Mouse (Mus musculus) heart, adult 8-10 months (tissue): Measurements from ENCODE around the gene Hist1h2be. TPM values are rescaled to one million over a fixed set of nuclear protein-coding genes. Genes with fewer than 3 reads are reported as not detected.

Experiments used
- DNase-seq: peaks from one replicate; pipeline ENCODE4 v3.0.0; 2022; ENCODE audit warnings: low spot score
- total RNA-seq, 4 experiments: library from RNA; stranded (reverse); gene quantifications; 2 replicates each; pipeline ENCODE4 v1.2.4; 2022

Hist1h2be gene
- 10 to 100 TPM; 11.6 to 13.8 (median 12.6) TPM for total RNA-seq

DNA sequence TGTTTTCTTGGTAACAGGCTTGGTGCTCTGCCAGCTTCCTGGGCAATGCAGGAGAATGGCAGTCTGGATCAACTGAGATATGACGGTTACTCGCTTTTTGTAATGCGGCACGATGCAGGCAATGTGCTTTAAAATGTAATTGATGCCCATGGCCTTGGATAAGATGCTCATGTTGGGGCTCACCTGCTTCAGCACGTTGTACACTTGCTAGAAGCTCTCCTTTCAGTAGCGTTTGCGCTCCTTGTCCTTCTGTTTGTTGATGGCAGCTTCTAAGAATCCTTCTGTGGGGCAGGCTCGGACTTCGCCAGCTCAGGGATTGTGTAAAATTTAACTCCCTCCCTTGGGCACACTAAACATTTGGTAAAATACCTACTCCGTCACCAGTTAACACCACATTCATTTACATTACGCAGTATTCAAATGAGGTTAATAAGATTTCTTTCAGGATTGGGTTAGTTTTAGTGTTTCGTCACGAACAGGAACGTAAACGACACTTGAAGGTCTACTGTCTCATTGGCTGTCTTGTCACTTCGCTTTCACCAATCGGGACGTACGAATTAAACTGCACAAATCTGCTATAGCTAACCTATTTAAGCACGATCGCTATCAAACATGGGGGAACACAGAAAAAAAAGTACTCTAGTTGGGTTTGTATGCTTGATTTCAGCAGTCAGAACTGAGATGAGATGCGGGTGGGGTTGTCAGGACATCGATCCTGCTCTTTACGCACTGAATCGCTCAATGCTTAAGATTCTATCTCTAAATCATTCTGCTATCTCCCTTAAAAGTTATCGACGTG is at the start of gene Hist1h2be:
Gene Hist1h2be (minus strand): TSS at position 392 of the 799 bp plus-strand sequence.
- peak; percentile 87 for DNase-seq

DNA sequence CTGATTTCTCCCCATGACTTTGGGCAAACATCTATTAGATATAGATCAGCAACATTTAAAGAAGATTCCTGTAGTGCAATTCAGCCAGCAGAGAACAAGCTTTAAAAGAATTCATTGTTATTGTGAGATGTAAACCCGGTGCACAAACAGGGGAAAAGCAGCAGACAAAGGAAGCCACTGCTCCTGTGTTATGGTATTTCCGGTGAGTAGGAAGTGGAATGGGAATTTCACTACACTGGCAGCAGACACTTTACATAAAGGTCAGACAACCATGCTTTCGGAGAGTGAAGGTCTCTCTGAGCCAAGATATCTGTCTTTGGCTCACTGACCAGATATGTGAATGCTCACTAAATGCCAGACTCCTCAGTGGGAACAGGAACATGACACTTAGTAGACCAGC is 41.6 kb upstream of the Hist1h2be start:
- no peak for DNase-seq

DNA sequence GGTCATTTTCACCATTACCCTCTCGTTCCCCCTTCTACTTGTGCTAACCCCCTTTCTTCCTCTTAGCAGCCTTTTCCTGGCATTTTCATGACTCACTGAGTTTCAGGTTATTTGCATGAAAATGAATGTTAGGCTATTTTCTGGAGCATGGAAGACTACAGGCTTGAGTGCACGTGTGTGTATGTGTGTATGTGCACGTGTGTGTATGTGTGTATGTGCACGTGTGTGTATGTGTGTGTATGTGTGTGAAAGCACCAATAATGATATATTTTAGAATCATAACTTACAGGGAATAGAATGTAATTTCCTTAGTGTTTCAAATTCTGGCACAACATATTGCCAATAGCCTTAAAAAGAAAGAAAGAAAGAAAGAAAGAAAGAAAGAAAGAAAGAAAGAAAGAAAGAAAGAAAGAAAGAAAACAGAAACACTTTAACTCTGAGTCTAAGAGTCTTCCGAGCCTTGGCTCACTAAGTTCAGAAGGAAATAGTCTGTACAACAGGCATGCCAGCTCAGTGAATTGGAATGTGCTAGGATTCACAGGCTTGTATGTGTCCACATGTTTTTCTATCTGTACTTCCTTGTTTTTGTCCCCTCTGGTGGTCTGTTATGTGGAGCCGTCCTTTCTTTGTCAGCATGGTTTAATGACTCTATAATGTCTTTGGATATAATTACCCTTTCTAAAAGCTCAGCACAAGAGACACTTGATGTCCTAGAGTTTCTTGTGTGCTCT is 38.9 kb upstream of the Hist1h2be start:
- no peak for DNase-seq

DNA sequence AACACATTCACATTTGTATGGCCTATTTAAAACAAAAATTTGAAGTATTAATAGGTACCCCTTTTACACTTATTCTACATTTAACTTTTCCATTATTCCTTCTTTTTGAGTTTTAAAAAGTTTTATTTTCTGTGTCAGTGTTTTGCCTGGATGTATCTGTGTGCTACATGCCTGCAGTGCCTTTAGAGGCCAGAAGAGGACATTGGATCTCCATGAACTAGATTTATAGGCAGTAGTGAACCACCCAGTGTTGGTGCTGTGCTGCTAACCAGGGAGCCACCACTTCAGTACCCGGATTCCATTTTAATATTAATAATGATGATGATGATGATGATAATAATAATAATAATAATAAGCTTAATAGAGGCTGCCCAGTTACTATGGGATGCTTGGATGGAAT is 9.7 kb upstream of the Hist1h2be start:
- no peak for DNase-seq

DNA sequence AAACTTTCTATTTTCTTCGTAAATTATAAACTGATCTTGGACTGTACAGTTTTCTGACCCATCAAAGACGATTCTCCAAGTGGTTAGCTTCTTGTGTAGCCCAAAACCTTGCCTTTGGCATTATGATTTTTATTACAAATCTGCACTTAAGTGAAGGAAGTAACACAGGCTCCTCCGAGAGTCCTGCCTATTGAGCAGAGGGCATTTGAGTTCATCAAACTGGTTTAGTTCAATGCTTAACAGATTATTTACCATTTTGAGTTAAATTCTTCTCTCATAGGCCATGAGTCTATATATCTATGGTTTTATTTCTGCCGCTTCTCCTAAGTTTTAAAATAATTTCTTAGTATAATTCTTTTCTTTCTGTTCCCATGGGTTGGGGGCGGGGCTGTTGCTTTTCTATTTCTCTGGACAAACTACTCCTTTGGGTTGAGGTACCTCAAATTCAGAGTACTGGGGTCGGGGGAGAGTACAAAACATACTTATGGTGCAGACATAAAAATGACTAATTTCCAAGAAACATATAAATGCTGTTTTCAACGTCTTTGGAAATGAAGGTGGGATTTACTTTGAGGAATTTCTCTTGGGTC is 2.0 kb upstream of the Hist1h2be start:
- DNase-seq = peak; percentile 42

DNA sequence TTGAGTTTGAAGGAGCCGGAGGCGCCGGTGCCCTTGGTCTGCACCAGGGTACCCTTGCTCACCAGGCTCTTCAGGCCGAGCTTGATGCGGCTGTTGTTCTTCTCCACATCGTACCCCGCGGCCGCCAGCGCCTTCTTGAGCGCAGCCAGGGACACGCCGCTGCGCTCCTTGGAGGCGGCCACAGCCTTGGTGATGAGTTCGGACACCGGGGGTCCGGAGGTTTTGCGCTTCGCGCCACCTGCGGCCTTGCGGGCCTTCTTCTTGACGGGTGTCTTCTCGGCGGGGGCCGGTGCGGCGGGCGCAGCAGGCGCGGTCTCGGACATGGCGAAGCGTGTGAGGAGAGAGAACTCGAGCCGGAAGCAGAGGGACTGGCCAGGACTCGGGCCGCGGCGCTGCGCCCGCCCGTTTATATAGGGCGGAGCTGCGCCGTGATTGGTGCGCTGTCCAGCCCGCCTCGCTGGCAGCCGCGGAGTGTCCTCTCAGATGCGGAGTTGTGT is 1.3 kb upstream of the Hist1h2be start, which contains the start of gene Hist1h1e:
Gene Hist1h1e (minus strand): TSS at position 384 of the 497 bp plus-strand sequence.
- DNase-seq = peak; percentile 90

DNA sequence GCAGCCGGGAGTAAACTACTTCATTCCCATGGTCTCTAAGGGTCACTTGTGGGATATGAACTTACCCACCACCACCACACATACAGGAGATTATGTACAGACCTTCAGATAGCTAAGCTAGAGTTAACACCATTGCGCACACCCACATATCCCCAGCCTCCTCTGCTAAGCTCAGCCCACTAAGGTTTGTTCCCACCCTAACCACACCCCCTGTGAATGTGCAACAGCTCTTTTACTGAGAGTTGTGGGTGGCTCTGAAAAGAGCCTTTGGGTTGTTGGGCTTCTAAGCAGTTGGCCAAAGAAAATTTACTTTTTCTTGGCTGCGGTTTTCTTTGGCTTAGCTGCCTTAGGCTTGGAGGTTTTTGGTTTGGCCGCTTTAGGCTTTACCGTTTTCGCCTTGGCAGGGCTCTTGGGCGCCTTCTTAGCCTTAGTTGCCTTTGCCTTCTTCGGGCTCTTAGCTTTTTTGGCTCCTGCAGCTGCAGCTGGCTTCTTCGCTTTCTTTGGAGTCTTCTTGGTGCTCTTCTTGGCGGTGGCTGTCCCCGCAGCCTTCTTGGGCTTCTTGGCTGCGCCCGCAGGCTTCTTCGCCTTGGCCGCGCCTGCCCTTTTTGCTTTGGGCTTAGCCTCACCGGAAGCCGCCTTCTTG is 729 bp upstream of the Hist1h2be start:
- peak; percentile 85 for DNase-seq

DNA sequence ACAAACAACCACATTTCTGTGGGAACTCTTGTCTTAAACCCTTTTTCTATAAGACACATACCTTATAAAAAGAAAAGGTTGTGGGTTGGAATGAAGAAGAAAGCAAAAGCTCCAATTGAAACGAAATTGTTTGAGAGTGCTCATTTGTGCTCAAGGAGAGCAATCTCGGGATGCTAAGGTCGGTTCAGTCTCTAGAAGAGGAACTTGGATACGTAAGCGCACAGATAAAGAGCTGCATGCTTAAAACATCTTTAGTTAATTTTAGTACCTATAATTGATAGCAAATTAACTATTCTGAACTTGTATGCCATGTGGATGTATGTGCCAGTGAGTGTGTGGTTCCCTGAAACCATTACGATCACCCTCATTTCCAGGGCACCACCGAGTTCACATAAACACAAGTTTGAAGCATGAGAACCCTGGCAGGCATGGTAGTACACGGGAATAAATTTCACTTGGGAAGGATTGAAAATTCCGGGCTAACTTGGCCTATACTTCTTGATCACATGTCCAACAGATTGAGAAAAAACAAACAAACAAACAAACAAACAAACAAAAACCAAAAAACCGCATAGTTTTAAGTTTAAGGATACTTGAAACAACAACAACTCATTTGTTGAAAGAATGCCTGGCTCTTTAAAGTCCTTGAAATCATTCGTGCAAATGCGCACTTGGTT is 730 bp downstream of the Hist1h2be start:
- no peak for DNase-seq

DNA sequence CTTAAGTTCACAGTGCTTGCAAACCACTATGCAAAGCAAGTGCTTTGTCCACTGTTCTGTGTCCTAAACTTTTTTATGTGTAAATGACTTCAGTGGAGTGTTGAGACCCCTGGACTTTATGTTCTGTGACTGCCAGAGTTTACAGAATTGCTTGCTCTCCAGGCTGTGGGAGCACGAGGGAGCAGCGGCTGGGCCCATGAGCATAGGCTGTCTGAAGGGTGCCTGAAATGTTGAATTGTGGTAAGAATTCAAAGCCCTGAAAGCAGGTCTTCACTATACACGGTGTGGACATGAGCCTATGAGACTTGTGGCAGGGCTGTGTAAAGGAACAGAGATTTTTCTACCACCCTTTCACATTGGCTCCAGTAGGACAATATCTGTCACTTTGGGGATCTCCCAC is 9.3 kb downstream of the Hist1h2be start:
- no peak for DNase-seq

DNA sequence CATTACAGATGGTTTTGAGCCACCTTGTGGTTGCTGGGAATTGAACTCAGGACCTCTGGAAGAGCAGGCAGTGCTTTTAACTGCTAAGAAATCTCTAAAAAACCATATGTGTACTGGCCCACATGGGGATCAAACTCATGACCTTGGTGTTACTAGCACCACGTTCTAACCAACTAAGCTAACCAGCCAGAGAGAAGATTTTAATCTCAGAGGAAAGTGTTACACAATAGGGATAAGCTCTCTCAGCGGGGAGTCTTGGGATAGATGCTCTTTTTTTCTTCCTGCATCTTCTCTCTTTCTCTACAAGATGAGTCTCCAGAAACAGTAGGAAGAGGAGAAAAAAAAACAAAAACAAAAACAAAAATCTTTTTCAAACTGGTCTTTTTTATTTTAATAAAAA is 10.5 kb downstream of the Hist1h2be start:
- no peak for DNase-seq

DNA sequence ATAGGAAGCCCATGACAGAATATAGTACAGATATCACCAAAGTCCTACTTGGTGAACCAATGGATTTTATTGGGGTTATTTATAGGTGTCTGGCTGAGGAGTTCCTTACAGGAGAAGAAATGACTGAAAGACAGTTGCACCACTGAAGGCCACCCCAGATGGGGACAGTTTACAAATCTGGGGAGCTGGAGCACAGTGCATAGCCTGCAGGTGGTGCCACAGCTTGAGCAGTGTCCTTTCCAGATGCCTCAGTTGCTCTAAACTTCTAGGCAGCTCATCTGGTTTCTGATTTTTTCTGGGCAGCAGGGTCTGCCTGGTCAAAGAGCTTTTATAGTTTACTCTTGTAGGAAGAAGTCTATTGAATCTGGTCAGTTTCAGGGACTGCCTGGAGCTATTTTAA is 11.1 kb downstream of the Hist1h2be start:
- DNase-seq = no peak

DNA sequence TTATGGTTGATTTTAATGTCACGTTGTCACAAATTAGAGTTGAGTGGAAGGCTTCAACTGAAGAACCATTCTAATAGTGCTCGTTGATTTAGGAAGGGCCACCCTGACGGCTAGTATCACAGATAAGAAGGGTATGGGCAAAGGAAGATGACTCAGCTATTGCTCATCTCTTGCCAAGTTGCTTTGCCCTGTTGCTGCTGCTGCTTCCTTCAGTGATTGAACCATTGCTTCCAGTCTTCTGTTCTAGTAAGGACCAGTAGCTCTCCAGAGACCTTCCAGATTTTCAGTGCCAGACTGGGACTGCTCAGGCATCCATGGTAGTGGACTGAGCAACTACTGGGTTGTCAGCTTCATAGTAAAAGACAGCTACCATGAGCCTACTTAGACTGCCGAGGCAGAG is 11.7 kb downstream of the Hist1h2be start:
- no peak for DNase-seq

DNA sequence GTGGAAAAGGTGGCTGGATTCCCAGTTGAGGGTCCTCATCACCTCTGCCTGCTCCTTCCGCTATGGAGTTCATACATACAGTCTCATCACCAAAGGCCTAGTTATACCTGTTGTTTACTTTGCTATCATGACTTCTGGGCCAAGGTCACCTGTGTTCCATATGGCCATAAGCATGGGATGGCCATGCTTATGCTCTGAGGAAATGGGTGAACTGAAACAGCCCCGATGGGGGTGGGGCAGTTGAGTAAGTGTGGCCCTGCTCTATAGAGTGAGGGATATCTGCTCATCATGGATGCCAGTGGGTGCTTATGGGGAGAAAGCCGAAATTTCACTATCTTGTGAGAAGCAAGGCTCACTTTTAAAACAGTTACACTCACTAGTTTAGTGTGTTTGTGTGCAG is 15.9 kb downstream of the Hist1h2be start:
- no peak for DNase-seq

DNA sequence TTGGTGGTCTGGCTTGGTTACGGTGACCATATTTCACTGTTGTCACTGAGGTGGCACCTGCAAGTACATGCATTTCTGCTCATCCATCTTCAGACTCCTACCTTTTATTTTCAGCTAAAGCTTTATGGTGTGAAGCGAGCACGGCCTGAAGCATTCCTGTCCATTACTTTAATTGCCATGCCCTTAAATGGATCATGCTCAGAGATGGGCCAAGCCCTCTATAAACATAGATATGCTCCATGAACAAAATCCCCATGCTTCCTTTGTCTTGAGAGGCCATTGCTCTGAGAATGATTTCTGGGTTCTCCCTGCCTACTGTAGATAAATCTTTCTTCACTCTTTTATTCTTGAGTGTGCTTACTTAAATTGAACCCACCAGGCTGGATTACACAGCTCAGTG is 16.5 kb downstream of the Hist1h2be start:
- DNase-seq = no peak

DNA sequence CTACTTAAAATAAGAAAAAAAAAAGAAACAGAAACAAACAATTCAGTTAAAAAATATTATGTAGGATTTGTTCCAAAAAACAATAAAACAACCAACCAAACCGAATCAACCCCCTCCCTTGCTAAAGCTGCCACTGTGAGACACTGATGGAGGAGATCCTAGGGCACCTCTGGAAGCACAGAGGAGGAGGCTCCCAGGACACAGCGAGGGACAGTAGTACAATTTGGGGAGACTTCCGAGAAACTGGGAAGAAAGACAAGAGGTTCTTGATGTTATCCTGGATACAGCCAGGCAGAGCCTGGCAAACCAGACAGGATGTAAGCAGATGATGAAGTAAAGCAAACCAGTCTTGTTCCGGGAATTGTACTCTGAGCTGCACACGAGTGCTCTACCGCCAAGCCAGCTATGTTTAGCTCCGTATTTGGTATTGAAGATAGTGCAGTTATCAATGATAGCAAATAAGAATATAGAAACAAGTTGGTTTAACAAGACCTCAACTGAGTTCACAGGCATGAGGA is 17.7 kb downstream of the Hist1h2be start:
- DNase-seq = no peak

DNA sequence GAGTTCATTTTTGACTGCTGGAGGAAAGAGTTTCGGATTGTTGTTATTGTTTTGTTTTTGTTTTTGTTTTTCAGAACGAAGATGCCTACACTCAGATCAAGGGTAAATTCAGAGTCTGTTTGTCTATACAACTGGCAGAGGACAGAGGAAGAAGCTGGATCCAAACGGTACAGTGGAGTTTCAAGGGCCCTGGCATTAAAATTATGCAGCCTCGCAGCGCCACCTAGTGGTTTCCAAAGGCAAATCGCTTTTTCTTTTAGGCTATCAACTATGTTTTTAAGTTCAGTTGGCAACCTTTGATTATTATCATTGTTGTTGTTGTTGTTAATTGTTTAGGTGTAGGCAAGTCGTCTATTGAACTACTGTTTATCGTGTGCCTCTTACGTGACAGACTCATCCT is 23.0 kb downstream of the Hist1h2be start:
- peak; percentile 79 for DNase-seq

DNA sequence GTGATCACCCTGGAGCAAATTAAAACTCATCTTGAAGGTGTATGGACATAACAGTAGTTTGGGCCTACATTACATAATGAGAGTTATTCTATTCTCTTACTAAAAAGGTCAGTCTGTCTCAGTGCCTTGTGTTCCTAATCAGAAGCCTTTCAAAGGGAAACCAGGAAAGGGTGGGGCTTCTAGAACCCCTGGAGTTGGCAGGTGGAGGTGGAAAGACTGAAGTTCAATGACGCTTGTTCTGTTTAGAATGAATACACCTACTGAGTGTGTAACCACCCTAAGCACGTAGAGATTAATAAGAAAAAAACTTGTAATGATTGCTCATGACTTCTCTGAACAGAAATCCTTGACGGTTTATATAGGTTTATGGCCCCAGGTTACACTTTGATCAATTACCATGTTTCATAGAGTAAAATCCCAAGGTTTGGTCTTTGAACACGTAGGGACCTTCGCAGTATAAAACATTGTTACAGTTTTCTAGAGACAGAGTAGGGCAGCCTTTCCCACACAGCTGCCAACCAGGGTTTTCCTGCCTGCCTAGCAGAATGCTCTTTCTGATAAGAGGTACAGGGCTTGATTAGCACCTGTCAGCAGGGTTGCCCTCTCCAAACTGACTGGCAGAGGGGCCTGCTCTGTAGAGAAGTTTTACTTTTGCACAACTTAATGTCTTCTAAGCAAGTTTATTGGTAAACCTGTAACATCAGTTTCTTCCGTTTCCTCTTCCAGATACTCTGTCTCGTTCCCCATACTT is 25.1 kb downstream of the Hist1h2be start:
- DNase-seq = no peak

DNA sequence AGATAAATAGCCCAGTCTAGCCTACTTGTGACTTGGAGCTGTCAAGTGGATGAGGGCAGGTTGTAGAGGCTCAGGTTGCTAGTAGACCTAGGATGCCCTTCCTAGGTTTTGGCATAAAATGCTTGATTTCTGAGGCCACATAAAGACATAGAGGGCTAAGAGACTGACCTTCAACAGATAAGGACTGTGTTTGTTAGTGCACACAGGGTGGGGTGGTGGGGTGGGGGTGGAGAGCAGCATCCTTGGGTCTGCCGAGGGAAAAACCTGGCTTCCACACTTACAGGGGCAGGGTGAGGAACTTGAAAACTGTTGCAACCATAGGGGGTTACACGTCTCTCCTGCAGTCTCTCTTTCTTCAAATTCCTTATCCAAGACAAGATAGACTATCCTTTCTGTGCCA is 25.7 kb downstream of the Hist1h2be start:
- DNase-seq = no peak

DNA sequence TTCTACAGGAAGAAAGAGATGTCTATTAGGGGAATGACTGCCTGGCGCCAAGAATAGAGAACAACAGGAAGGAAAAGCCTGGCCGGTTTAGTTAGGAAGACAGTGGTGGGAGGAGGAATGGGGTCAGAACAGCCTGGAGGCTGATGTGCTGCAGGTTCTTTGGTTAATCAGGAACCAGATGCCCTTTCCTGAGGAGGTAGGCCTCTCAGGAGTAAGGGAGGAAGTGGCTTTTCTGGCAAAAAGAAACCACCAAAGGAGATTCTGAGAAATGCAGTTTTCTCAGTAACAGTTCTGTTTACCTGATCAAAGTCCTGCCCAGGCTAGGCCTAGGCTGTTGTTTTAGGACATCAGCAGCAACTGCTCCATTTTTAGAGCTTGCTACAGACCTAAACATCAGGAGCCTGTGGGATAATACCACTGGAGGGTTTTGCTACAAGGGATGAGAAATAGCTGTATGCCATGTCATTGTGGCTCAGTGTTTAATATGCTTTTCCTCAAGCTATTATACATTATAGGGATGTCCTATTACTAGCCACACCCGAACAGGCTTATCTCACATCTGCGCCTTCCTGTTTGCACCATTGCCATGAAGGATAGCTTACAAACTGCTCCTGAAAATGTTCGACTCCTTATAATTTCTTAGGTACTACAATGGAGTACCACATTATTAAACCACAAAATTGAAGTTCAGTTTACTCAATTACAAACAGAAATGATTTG is 27.7 kb downstream of the Hist1h2be start:
- DNase-seq = no peak

DNA sequence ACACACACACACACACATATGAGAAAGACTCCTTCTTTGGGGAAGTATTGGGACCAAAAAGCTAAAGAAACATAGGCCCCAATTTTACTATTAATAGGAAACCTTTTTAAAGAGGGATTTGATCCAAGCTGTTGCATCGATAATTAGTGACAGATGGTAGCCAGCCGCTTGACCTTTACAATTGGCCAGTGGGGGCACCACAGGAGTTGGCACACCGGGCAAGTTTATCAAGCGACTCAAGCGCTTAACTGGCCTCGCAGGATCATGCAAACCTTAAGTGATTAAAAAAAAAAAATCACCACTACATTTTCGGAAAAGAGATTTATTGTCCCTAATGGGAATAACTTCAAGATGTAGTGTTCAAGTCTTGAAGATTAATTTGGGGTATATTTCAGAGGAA is 28.3 kb downstream of the Hist1h2be start:
- no peak for DNase-seq
